Mouse (Mus musculus): ENCODE data around the gene Lima1.

The Lima1 gene

DNA sequence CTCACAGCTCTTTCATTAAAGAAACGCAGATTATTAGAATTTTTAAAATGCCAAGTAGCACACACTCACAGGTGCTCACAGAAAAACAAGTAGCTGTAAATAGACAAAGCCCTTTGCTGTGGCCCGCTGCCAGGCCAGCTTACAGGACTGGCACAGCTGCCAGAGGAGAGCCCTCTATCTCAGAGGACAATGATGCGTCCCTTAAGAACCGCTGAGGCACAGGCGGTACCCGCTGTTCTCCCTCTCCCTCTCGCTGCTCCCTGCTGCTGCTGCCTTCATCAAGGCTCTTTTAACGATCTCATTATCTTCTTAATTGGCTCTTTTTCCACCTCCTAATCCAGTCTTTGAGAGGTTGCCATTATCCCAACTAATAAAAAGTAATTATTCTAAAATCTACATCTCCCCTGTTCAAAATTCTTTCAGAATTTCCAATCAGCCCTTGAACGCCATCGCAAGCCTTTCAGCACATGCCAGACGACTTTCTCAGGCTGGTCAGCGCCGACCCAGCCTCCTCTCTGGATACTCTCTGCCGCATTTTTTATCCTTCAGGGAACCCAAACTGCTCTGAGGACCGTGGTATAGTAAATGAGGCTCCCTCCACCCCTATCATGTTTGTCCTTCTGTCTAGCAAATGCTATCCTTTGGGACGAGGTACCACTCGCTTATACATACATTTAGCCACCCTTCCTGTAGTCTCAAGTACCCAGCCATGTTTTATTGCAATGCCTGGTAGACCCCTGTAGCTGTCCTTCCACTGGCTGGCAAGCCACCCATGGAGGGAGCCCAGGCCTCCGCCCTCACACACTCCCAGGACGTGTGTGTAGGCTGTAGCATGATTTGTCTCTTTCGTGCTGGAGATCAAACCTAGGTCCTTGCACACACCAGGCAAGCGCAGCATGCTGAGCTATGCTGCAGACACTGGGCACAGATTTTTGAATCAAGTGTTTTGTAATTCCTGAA is 67.2 kb downstream of the Lima1 start:
- intact Hi-C loops (cut with DNase I): no loop called here

DNA sequence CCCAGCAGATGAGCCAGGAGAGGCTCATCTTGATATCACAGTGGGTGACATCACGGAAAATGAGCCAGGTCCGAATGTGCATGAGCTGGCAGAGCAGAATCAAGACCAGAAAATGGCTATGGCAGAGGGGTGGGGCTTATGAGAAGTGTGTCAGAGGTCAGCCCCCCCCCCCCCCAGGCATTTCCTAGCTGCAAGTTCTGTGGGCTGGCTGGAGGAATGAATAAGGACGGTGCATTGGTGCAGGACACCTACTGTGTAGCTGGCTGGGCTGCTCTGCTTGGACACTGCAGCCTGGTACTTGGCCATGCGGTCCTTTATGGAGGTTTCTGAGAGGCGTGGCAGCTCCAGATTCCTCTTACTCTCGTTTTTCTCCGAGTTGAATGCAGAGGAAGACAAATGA is 69.1 kb downstream of the Lima1 start:
- intact Hi-C loops (cut with DNase I): no loop called here

DNA sequence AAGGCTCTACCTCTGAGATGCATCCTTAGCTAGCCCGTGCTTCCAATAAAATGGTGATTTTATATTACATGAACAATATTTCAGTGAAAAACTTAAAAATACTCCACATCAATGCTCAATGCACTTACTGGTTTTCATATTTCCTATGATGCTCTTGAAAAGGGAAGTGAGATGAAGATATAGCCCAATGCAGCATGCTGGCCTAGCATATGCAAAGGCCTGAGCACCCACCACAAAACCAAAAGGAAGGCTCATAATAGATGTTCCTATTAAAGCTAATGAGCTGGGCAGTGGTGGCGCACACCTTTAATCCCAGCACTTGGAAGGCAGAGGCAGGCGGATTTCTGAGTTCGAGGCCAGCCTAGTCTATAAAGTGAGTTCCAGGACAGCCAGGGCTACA is 69.6 kb downstream of the Lima1 start:
- intact Hi-C loops (cut with DNase I): no loop called here

DNA sequence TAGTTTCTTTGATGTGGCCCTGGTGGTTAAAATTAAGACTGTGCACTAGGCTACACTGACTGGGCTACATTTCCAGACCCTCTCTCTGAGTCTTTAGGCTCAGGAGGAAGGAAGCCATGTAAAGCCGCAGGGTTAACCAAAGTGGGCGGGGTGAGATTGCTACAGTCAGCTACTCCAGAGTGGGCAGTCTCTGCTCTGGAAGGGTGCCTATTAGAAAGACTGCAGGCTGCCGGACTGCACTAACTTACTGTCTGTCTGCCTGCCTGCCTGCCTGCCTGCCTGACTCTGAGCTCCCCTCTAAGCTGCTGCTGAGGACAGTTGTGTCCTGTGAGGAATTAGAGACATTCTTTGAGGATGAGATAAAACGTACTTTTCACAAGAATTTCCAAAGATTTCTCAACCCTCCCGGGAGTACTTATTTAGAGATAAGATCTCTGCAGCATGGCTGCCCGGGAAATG is 72.0 kb downstream of the Lima1 start:
- intact Hi-C loops (cut with DNase I): no loop called here

DNA sequence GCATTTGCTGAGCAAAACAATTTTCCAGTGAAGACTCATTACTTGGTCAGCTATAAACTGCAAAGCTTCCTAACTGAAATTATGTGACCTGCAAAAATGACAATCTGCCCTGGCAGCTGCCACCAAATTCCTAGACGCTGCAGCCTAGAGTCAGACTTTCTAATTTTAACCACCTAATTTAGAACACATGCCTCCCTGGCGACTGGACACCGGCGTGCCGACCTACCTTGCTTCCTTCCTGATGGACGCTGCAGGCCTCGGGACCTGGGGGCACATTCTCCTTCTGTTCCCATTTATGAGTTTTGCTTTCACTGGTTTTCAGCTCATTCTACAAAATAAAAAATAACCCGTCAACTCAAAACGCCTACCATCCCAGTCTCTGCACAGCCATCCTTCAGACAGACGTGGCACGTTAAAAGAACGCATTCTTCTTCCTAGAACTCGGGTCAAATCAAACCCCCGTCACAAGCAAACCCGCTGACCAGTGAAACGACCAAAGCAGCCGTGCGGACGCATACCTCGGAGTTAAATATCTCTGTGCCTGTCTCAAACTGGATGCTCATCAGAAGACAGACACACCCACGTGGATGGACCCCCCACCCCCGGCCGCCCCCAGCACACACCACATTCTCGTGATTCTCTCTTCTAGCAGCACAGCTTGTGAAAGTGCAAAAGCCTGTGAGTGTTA is 73.2 kb downstream of the Lima1 start:
- intact Hi-C loops (cut with DNase I): no loop called here

DNA sequence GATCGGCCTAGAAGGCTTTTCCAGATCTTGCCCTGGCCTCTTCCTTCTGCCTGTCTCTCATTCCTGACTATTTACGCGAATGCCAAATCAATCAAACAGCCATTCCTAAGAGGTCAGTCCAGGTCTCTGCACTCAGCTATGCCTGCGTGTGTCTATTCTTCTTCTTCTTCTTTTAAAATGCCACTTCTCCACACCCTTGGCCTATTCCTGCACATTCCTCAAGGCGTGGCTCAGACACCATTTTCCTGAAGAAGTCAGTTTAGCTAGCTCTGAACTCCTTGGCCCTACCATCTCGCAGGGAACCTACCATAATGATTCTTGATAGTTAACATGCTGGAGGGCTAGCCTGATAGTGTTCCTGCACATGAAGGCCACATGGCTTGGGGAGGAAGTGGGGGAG is 75.5 kb downstream of the Lima1 start:
- intact Hi-C loops (cut with DNase I): no loop called here

DNA sequence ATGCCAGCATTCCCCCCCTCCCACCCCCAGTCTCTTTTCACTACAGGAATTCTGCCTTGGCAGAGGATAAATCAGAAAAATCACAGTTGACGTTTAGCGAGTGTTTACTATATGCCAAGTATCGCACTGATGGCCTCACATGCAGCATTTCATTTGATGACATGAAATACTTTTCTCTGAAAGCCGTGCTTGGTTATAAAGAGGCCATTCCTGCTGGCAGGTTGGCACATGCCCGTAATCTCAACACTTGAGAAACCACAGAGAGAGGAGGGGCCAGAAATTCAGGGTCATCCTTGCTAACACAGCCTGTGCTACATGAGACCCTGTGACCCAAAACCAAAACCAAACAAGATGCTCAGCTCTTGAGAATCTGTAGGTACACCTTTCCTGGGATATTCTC is 77.4 kb downstream of the Lima1 start:
- intact Hi-C loops (cut with DNase I): no loop called here

DNA sequence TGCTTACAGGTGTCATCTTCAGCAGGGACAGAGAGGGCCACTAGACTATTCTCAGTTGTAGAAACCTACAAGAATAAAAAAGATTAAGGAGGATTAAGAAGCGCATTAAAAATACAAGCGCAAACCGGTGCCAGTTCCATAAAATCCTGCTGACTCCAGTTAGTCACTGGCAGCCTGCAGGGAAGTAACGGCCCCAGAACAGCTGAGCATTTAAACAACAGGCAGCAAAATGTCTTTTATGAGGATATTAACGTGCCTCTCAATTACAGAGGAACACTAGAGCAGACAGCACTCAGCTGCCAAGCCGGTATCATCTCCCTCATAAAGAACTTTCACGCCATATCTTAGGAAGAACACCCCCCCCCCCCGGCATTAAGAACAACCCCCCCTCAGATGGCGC is 78.5 kb downstream of the Lima1 start:
- intact Hi-C loops (cut with DNase I): no loop called here

DNA sequence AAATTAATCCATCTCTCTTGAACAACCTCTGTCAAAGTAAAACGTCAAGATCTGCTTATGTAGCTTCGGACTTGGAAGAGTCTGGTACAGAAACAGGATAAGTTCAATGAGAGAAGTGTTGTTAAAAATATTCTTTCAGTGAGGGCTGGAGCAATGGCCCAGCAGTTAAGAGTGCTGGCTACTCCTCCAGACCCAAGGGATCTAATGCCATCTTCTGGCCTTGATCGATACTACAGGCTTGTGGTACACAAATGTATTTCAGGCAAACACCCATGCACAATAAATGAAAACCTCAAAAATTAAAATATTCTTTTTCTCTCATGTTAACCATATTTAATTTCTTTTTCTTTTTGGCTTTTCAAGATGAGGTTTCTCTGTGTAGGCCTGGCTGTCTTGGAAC is 79.2 kb downstream of the Lima1 start:
- intact Hi-C loops (cut with DNase I): no loop called here

DNA sequence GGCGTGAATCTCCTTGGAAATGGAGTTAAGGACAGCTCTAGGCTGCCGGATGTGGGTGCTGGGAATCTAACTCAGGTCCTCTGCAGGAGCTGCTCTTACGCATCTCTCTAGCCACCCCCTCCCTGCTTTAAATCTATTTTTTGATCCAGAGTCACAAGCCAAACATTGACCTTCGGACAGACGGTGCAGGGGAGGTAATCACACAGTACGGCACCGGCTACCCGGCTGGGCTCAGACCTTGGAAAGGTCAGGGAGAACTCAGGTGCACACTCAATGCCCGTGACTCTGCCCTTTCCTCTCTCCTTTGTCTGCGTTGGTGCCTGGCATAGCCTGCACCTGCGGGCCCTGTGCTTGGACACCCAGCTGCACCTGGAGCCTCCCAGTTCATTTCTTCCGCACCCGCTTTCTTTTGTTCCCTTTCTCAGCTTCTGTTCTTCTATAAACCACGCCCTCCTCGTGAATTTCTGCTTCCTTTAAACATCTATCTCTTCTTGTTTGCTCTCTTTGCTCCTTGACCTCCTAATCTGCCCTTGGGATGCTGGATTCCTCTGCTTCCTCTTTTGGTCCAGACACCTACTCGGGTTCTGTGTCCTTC is 82.9 kb downstream of the Lima1 start:
- intact Hi-C loops (cut with DNase I): no loop called here

DNA sequence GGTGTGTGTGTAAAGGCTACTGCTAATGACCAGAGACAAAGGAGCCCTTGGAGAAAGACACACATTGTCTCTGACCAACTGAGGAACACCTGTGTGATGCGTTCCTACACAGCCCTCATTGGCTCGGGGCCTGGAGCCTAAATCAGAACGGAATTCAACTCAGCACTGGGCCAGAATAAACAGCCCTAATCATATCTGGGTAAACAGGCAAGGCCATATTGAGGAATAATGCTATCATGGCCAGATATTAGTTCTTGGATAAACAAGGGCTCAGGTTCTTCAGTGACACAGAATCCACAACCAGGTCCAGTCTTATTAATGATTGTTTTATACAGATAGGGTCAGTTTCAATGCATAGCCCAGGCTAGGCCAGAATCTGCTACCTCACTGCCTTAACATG is 84.3 kb downstream of the Lima1 start:
- intact Hi-C loops (cut with DNase I): no loop called here

DNA sequence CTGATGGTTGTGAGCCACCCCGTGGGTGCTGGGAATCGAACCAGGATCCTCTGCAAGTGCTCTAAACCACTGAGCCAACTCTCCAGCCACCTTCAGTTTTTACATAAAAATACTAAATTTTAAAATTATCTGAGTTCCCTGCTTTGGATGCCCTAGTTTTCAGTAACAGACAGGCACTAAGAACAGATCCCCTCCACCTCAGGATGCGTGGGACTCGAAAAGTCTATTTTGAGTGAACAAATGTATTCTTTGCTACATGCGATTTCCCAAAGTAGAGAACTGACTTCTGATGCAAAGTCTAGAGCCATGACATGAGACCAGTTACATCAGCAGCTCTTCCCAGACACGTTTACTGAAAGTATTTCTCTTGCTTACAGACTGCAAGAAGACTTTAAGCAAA is 84.8 kb downstream of the Lima1 start:
- intact Hi-C loops (cut with DNase I): no loop called here

DNA sequence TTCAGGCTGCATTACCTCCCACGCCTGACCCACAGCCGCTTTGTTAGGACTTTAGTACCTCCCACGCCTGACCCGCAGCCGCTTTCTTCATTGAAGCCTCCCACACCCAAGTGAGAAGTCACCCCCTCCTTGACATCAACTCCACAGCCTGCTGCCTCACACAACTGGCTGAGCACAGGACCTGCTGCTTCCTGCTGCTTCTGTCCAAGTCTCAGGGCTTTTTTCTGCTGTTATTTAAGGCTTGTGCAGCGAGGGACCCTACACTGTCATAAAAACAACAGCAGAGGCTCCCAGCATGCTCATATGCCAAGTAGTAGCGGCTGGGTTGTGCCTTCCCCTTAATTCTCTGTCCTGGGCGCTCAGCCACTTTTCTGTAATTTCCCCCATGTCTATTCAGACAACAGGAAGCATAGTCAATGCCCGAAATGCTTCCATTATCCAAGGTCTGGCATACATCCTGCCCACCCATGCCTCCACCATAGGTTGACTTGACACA is 87.6 kb downstream of the Lima1 start:
- intact Hi-C loops (cut with DNase I): no loop called here

DNA sequence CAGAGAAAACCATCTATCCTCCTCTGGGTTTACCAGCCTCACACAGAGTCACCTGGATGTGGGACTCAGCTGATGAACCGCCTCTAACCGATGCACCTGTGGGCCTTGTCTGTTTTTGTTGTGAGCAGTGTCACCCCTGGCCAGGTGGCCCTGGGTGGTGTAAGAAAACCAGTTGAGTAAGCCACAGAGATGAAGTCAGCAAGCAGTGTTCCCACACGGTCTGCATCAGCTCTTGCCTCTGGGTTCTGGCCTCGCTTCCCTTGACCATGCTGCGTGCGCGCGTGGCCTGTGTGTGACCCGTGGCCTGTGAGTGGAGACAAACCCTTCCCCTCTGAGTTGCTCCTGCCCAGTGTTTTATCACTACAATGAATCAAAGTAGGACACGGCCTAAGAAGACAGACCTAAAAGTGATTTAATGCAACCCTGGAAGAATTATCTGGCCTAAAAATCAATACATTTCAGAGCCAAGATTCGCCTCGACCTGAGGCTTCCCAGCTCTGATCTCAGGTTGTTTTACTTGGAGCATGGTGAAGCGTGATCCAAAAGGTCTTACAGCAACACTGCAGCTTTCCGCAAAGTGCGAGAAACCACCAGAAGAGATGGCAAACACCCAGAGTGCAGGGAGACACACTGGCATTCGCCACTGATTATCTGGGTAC is 96.5 kb downstream of the Lima1 start:
- intact Hi-C loops (cut with DNase I): loop anchor here (5.0 to 10.0 kb wide), 2 partner anchors 182 to 284 kb away; no protein-coding TSS in a partner anchor

DNA sequence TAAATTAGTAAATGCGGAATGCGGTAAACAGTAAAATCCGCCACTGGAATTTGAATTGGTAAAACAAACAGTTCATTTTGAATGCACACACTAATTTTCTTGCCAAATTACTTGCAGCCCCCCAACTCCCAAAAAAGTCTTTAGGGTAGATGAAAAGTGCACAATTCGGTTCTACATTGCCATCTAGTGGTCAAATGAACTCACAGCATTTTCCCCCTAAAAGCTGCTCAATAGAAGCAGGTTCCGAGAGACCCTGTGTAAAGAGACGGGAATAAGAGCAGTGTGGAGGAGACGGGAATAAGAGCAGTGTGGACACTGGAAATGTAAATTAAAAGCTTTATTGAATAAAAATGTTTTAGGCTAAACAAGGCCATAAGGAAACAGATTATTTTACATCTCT is 97.1 kb downstream of the Lima1 start:
- intact Hi-C loops (cut with DNase I): loop anchor here (5.0 to 10.0 kb wide), 2 partner anchors 181 to 283 kb away; no protein-coding TSS in a partner anchor

DNA sequence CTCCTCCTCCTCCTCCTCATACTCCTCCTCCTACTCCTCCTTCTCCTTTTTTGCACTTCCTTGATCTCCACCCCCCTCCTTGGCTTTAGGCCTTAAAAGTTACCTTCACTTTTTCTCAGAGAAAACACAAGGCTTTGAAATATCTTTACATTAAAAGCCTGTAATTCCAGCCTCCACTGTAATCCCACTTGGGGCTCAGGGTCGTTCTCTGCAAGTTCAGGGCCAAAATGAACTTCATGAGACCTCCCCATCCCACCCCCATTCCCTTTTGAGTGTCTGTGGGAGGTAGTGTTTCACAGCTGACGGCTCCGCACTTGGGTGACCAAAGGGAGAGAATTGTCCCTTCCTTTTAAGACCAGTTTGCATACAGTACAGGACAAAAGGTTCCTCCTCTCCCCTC is 102.3 kb downstream of the Lima1 start:
- intact Hi-C loops (cut with DNase I): loop anchor here (5.0 to 10.0 kb wide), 2 partner anchors 41 to 278 kb away; no protein-coding TSS in a partner anchor

DNA sequence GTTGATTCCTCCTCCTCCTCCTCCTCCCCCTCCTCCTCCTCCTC is 102.6 kb downstream of the Lima1 start, which contains the start of gene Cers5:
Gene Cers5 (minus strand): TSS at position 5 of the 44 bp plus-strand sequence.
- intact Hi-C loops (cut with DNase I): loop anchor here (5.0 to 10.0 kb wide), 2 partner anchors 40 to 278 kb away; no protein-coding TSS in a partner anchor

DNA sequence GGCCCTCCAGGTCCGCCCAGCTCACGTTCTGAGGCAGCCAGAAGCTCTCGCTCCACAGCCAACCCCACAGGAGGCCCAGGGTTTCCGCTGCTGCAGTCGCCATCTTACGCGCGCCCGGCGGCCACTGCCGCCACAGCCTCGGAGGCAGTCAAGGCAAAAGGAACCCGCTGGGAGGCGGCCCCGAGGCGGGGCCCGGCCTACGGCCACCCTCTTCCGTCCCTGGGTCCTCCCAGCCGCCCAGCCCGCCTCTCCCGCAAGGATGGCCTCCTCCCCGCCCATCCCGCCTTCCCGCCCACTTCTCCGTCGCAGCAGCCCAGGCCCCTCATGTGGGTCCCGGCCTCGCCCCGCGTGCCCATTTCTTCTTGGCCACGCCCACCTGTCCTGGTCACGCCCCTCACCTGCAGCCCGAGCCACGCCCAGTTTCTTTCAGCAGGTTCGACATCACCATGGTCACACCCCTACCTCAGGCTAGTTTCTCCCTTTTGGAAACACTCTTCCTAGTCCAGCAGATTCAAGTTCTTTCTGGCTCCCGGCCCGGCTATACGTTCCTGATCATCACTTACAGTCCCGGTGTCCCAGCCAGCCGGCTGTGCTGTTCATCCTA is 102.9 kb downstream of the Lima1 start:
- intact Hi-C loops (cut with DNase I): loop anchor here (5.0 to 10.0 kb wide), 2 partner anchors 40 to 278 kb away; no protein-coding TSS in a partner anchor

DNA sequence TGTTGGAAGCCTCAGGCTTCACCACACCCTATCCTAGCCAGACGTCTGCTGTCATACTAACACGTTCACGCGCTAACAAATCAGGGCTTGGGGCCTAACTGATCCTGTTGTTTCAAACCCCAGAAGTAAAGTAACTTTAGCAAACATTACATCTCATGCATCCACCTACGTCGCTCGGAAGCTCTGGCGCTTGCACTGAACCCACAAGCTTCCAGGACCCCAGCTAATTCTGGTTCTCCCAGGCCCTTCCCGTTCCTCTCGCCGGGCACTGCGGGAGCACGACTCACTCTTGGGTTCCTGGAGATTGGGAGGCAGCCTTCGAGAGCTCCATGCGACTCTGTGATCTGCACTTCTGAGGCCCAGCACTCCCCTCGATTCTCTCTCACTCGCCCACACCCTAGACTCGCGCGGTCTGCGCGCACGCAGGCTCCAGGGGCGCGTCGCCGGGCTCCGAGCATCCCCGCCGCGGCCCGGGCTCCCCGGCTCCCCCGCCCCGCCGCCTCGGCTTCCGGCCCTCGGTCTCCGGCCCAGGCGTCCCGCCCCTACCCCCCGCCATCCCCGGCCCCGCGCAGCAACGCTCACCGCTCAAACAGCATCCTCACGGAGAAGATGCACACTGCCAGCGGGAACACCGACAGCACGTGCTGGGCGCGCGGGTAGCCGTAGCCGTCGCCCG is 103.5 kb downstream of the Lima1 start:
- intact Hi-C loops (cut with DNase I): loop anchor here (5.0 to 10.0 kb wide), 2 partner anchors 39 to 277 kb away; no protein-coding TSS in a partner anchor

DNA sequence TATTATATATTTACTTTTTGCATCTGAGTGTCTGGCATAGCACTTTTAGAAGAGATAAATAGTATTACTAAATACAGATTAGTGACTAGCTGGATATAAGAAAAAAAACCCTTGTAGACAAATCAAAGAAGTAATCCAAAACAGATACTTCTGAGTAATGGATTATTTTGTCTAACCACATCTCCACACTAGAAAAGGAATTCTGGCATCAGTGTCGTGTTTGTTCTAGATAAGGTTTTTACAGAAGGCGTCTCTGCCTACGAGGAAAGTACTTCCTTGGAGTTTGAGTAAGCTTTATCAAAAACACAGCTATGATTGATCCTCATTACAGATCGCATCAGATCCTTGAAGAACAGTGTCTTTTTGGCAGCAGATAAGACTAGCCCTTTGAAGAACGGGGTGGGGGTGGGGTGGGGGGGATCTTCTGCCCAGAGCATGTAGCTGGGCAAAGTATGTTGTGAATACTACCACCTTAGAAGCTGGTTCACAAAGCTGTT is 104.2 kb downstream of the Lima1 start:
- intact Hi-C loops (cut with DNase I): loop anchor here (5.0 to 10.0 kb wide), 2 partner anchors 39 to 276 kb away; no protein-coding TSS in a partner anchor
